Mouse (Mus musculus): ENCODE data around the gene Pik3cg. TPM values are rescaled to one million over a fixed set of nuclear protein-coding genes. Genes with fewer than 3 reads are reported as not detected.
"Not testable (repeated sequence)": the region's sequence is repeated elsewhere in the genome, so short reads cannot be mapped to it uniquely, and the experiment has no call there.

The Pik3cg gene
- total RNA-seq (2021): 1.1 and 2.4 TPM in 2 replicates
- long read RNA-seq: 0 reads

- DNase-seq: no peak
Observed at GRCm38 (mm10) chr12:32207948-32208891, at the start of gene Pik3cg. Gene Pik3cg (minus strand): TSS chr12:32208659.

GRCm38 (mm10) chr12:32248483-32248882 is 40.0 kb upstream of the Pik3cg start:
- DNase-seq: no peak

GRCm38 (mm10) chr12:32245566-32246233 is 37.2 kb upstream of the Pik3cg start:
- peak; percentile 19 for DNase-seq

GRCm38 (mm10) chr12:32243586-32243985 is 35.1 kb upstream of the Pik3cg start:
- DNase-seq: no peak

- not testable (repeated sequence) for DNase-seq
Observed at GRCm38 (mm10) chr12:32239134-32239533, 30.7 kb upstream of the Pik3cg start.

GRCm38 (mm10) chr12:32238433-32238832 is 30.0 kb upstream of the Pik3cg start:
- DNase-seq: no peak

GRCm38 (mm10) chr12:32237839-32238238 is 29.4 kb upstream of the Pik3cg start:
- no peak for DNase-seq

GRCm38 (mm10) chr12:32237139-32237538 is 28.7 kb upstream of the Pik3cg start:
- DNase-seq: no peak

- DNase-seq: no peak
Observed at GRCm38 (mm10) chr12:32236450-32236849, 28.0 kb upstream of the Pik3cg start.

GRCm38 (mm10) chr12:32233871-32234270 is 25.4 kb upstream of the Pik3cg start:
- no peak for DNase-seq

GRCm38 (mm10) chr12:32231398-32231797 is 22.9 kb upstream of the Pik3cg start:
- no peak for DNase-seq

GRCm38 (mm10) chr12:32223629-32224028 is 15.2 kb upstream of the Pik3cg start:
- no peak for DNase-seq

GRCm38 (mm10) chr12:32222758-32223385 is 14.4 kb upstream of the Pik3cg start:
- no peak for DNase-seq

- DNase-seq: peak; percentile 22
Observed at GRCm38 (mm10) chr12:32220387-32220786, 11.9 kb upstream of the Pik3cg start.

- no peak for DNase-seq
Observed at GRCm38 (mm10) chr12:32215143-32215542, 6.7 kb upstream of the Pik3cg start.

- DNase-seq: no peak
Observed at GRCm38 (mm10) chr12:32212702-32213101, 4.2 kb upstream of the Pik3cg start.

GRCm38 (mm10) chr12:32212156-32212555 is 3.7 kb upstream of the Pik3cg start:
- no peak for DNase-seq

- no peak for DNase-seq
Observed at GRCm38 (mm10) chr12:32211257-32211656, 2.8 kb upstream of the Pik3cg start.

- DNase-seq: no peak
Observed at GRCm38 (mm10) chr12:32208951-32209350, 492 bp upstream of the Pik3cg start.

GRCm38 (mm10) chr12:32207141-32207540 is 1.3 kb downstream of the Pik3cg start:
- DNase-seq: no peak

- DNase-seq: no peak
Observed at GRCm38 (mm10) chr12:32203695-32204094, 4.8 kb downstream of the Pik3cg start.

GRCm38 (mm10) chr12:32202583-32202982 is 5.9 kb downstream of the Pik3cg start:
- DNase-seq: no peak

- DNase-seq: no peak
Observed at GRCm38 (mm10) chr12:32201932-32202331, 6.5 kb downstream of the Pik3cg start.
